In genomic region chr5:115317645-115318328, GRCm38 (mm10) we compare ENCODE assay signal across 8 mouse cellular contexts. TPM values are rescaled to one million over a fixed set of nuclear protein-coding genes. Genes with fewer than 3 reads are reported as not detected.
DNase-seq lines count a peak whose midpoint lies in the region; ATAC-seq and TF ChIP-seq lines count a peak whose summit lies in the region.

No protein-coding gene starts in this region.

- H3K36me3 ChIP-seq in embryonic facial prominence, embryonic 10.5 days (replicated peaks): no peaks in the 10 kb centered on the region
- H3K36me3 ChIP-seq in intestine, embryonic 14.5 days (ENCODE audit: control insufficient read depth, insufficient read depth, low read length): no peaks in the 10 kb centered on the region
- H3K36me3 ChIP-seq in neural tube, embryonic 13.5 days: no peaks in the 10 kb centered on the region

- TF ChIP-seq CTCF in layer of hippocampus, adult 2 months (conservative IDR thresholded peaks at IDR 0.05): 0 out of 2 replicates have a peak, but pooled peaks have one; percentile 9

- peak overlapping the region; percentile 3 for H3K4me2 ChIP-seq in intestine, embryonic 14.5 days (ENCODE audit: low read length)
- H3K4me2 ChIP-seq in neural tube, embryonic 13.5 days: peak overlapping the region; percentile 74

- peak overlapping the region; percentile 92 for H3K27ac ChIP-seq in layer of hippocampus, adult 2 months
- peak overlapping the region; percentile 90 for H3K27ac ChIP-seq in embryonic facial prominence, embryonic 10.5 days (replicated peaks)
- H3K27ac ChIP-seq in intestine, embryonic 14.5 days (ENCODE audit: low read depth): peak overlapping the region; percentile 92
- H3K27ac ChIP-seq in neural tube, embryonic 13.5 days (replicated peaks): peak overlapping the region; percentile 86

- 0 out of 2 replicates have a peak overlapping the region, but pooled peaks have one; percentile 2 for H3K9ac ChIP-seq in intestine, embryonic 14.5 days (ENCODE audit: low read length)
- peak overlapping the region; percentile 67; the same call in 1 of the 2 replicates for H3K9ac ChIP-seq in neural tube, embryonic 13.5 days

- H3K4me3 ChIP-seq in layer of hippocampus, adult 2 months: no peak overlapping the region
- H3K4me3 ChIP-seq in embryonic facial prominence, embryonic 10.5 days: peak overlapping the region; percentile 39
- H3K4me3 ChIP-seq in intestine, embryonic 14.5 days (ENCODE audit: low read depth, low read length): no peak overlapping the region
- H3K4me3 ChIP-seq in neural tube, embryonic 13.5 days: 0 out of 2 replicates have a peak overlapping the region, but pooled peaks have one; percentile 0

- no peaks in the 10 kb centered on the region for H3K9me3 ChIP-seq in embryonic facial prominence, embryonic 10.5 days
- no peaks in the 10 kb centered on the region for H3K9me3 ChIP-seq in intestine, embryonic 14.5 days (ENCODE audit: control insufficient read depth, low read length)
- no peaks in the 10 kb centered on the region for H3K9me3 ChIP-seq in neural tube, embryonic 13.5 days

- H3K4me1 ChIP-seq in embryonic facial prominence, embryonic 10.5 days: peaks cover 47% of the 10 kb centered on the region
- peaks cover 33% of the 10 kb centered on the region for H3K4me1 ChIP-seq in intestine, embryonic 14.5 days (replicated peaks; ENCODE audit: control insufficient read depth, insufficient read depth, low read length)
- H3K4me1 ChIP-seq in neural tube, embryonic 13.5 days (replicated peaks): peaks cover 45% of the 10 kb centered on the region

- no peak for DNase-seq in layer of hippocampus, adult 2 months (ENCODE audit: low spot score in 2 of 2)
- no peak for DNase-seq in layer of hippocampus, adult 18-20 months (ENCODE audit: low spot score in 2 of 2)
- peak; percentile 81 for DNase-seq in embryonic facial prominence, embryonic 10.5 days (ENCODE audit: low spot score)
- DNase-seq in intestine, embryonic 14.5 days (ENCODE audit: low spot score): peak; percentile 69
- DNase-seq in cerebellum, postnatal 4 days (ENCODE audit: low spot score in 2 of 2): no peak
- no peak for DNase-seq in T-cell, adult 2 months (ENCODE audit: low spot score)
- DNase-seq in ovary, postnatal 36 days (ENCODE audit: low spot score): no peak

- WGBS in embryonic facial prominence, embryonic 10.5 days: 2% methylated on average over 10 of the region's 10 CpGs
- 6% methylated on average over 10 of the region's 10 CpGs for WGBS in intestine, embryonic 14.5 days
- WGBS in neural tube, embryonic 13.5 days: 3% methylated on average over 10 of the region's 10 CpGs

- ATAC-seq in intestine, embryonic 14.5 days (replicated peaks; ENCODE audit: low FRiP score, low TSS enrichment, low read depth): peak; percentile 59
- peak; percentile 34; the same call in 1 of the 2 replicates for ATAC-seq in neural tube, embryonic 13.5 days (ENCODE audit: low read depth)

- H3K27me3 ChIP-seq in embryonic facial prominence, embryonic 10.5 days (replicated peaks; ENCODE audit: low read depth, poor library complexity, severe bottlenecking): no peaks in the 10 kb centered on the region
- H3K27me3 ChIP-seq in intestine, embryonic 14.5 days (replicated peaks; ENCODE audit: control insufficient read depth, insufficient read depth, low read length): no peaks in the 10 kb centered on the region
- no peaks in the 10 kb centered on the region for H3K27me3 ChIP-seq in neural tube, embryonic 13.5 days

RNA-seq across cellular contexts. Expression of gene Srsf9, which starts 9.2 kb away (rescaled TPM):
- 100 to 1,000 TPM in 1 of 2 experiments, 10 to 100 TPM in 1; 91.4 to 102 TPM for total RNA-seq in layer of hippocampus, adult 2 months (2021)
- 10 to 100 TPM; 81.2 to 88.2 TPM for total RNA-seq in layer of hippocampus, adult 18-20 months (2021)
- 391 and 411 TPM in 2 replicates for polyA plus RNA-seq in embryonic facial prominence, embryonic 10.5 days (2016; fragmentation: Nextera tagmentation; extraction: Ambion mirVana)
- 226 and 231 TPM in 2 replicates for polyA plus RNA-seq in intestine, embryonic 14.5 days (2014; fragmentation: Nextera tagmentation; extraction: Ambion mirVana)
- 170 and 220 TPM in 2 replicates for polyA plus RNA-seq in neural tube, embryonic 13.5 days (2015; fragmentation: Nextera tagmentation; extraction: Ambion mirVana)

RNA-seq across cellular contexts. Expression of gene Dynll1, which starts 17.0 kb away (rescaled TPM):
- 100 to 1,000 TPM; 727 to 730 TPM for total RNA-seq in layer of hippocampus, adult 2 months (2021)
- total RNA-seq in layer of hippocampus, adult 18-20 months (2021): 100 to 1,000 TPM; 720 to 803 TPM
- polyA plus RNA-seq in embryonic facial prominence, embryonic 10.5 days (2016; fragmentation: Nextera tagmentation; extraction: Ambion mirVana): 1,787 and 1,839 TPM in 2 replicates
- polyA plus RNA-seq in intestine, embryonic 14.5 days (2014; fragmentation: Nextera tagmentation; extraction: Ambion mirVana): 1,564 and 1,605 TPM in 2 replicates
- polyA plus RNA-seq in neural tube, embryonic 13.5 days (2015; fragmentation: Nextera tagmentation; extraction: Ambion mirVana): 1,475 and 1,543 TPM in 2 replicates

RNA-seq across cellular contexts. Expression of gene Gatc, which starts 23.2 kb away (rescaled TPM):
- total RNA-seq in layer of hippocampus, adult 2 months (2021): 10 to 100 TPM; 19.5 to 20.8 TPM
- 10 to 100 TPM; 17.9 to 21.8 TPM for total RNA-seq in layer of hippocampus, adult 18-20 months (2021)
- 34.8 and 38.0 TPM in 2 replicates for polyA plus RNA-seq in embryonic facial prominence, embryonic 10.5 days (2016; fragmentation: Nextera tagmentation; extraction: Ambion mirVana)
- polyA plus RNA-seq in intestine, embryonic 14.5 days (2014; fragmentation: Nextera tagmentation; extraction: Ambion mirVana): 33.7 and 40.2 TPM in 2 replicates
- polyA plus RNA-seq in neural tube, embryonic 13.5 days (2015; fragmentation: Nextera tagmentation; extraction: Ambion mirVana): 36.7 and 41.1 TPM in 2 replicates

RNA-seq across cellular contexts. Expression of gene Triap1, which starts 23.2 kb away (rescaled TPM):
- total RNA-seq in layer of hippocampus, adult 2 months (2021): 10 to 100 TPM; 22.3 to 25.4 TPM
- 10 to 100 TPM; 22.7 to 26.4 TPM for total RNA-seq in layer of hippocampus, adult 18-20 months (2021)
- polyA plus RNA-seq in embryonic facial prominence, embryonic 10.5 days (2016; fragmentation: Nextera tagmentation; extraction: Ambion mirVana): 54.2 and 55.7 TPM in 2 replicates
- polyA plus RNA-seq in intestine, embryonic 14.5 days (2014; fragmentation: Nextera tagmentation; extraction: Ambion mirVana): 59.8 and 65.9 TPM in 2 replicates
- 49.7 and 54.8 TPM in 2 replicates for polyA plus RNA-seq in neural tube, embryonic 13.5 days (2015; fragmentation: Nextera tagmentation; extraction: Ambion mirVana)

RNA-seq across cellular contexts. Expression of gene Cox6a1, which starts 31.0 kb away (rescaled TPM):
- 100 to 1,000 TPM; 685 to 700 TPM for total RNA-seq in layer of hippocampus, adult 2 months (2021)
- 100 to 1,000 TPM; 742 to 760 TPM for total RNA-seq in layer of hippocampus, adult 18-20 months (2021)
- polyA plus RNA-seq in embryonic facial prominence, embryonic 10.5 days (2016; fragmentation: Nextera tagmentation; extraction: Ambion mirVana): 716 and 739 TPM in 2 replicates
- polyA plus RNA-seq in intestine, embryonic 14.5 days (2014; fragmentation: Nextera tagmentation; extraction: Ambion mirVana): 1,031 and 1,178 TPM in 2 replicates
- polyA plus RNA-seq in neural tube, embryonic 13.5 days (2015; fragmentation: Nextera tagmentation; extraction: Ambion mirVana): 1,130 and 1,174 TPM in 2 replicates

Comparison
In these comparisons a context has a peak if more than half of its experiments do, and no peak if none do; other contexts are left out.
1. DNase-seq: peak in embryonic facial prominence, embryonic 10.5 days (single experiment) and intestine, embryonic 14.5 days (single experiment); none in layer of hippocampus, adult 2 months (0 of 2), layer of hippocampus, adult 18-20 months (0 of 2), cerebellum, postnatal 4 days (0 of 2), T-cell, adult 2 months (single experiment) and ovary, postnatal 36 days (single experiment).
2. H3K4me3 ChIP-seq: peak in embryonic facial prominence, embryonic 10.5 days (single experiment) and neural tube, embryonic 13.5 days (single experiment); none in layer of hippocampus, adult 2 months (single experiment) and intestine, embryonic 14.5 days (single experiment).
3. Peak in every context shown above with its lines, with median percentiles within 50 percentile points of each other: H3K27ac ChIP-seq.